Mouse (Mus musculus) erythroblast, adult 5-6 weeks (primary cell): Measurements from ENCODE around the gene Tmod3. TPM values are rescaled to one million over a fixed set of nuclear protein-coding genes. Genes with fewer than 3 reads are reported as not detected.

Experiments
- total RNA-seq, 2 experiments: library from RNA; stranded (forward) in 1 of 2; stranded (reverse) in 1 of 2; fragments of 150-400 nt in 1 of 2; fragments of 200-764, 138-1000 nt in 1 of 2; gene quantifications; 2 replicates each; pipeline versions ENCODE4 v1.2.3 to v1.2.4; 2015 to 2017; ENCODE audit warnings: low replicate concordance in 2 of 2

Gene Tmod3
- total RNA-seq, 2 experiments from 2014 or later, result 17.0 to 20.4 TPM

Other genes starting within 250 kb of the Tmod3 start
- gene Bcl2l10, start 211.9 kb downstream of the Tmod3 start, total RNA-seq (2015; ENCODE audit: low replicate concordance), result not detected in 2 replicates
- not detected in 2 replicates for gene Bcl2l10, start 211.9 kb downstream of the Tmod3 start, total RNA-seq (2017; ENCODE audit: low replicate concordance)
- 8.4 and 11.7 TPM in 2 replicates for gene Mapk6, start 149.7 kb downstream of the Tmod3 start, total RNA-seq (2015; ENCODE audit: low replicate concordance)
- 4.9 and 17.6 TPM in 2 replicates for gene Mapk6, start 149.7 kb downstream of the Tmod3 start, total RNA-seq (2017; ENCODE audit: low replicate concordance)
- gene Leo1, start 118.1 kb downstream of the Tmod3 start, total RNA-seq (2015; ENCODE audit: low replicate concordance), result 3.5 and 6.3 TPM in 2 replicates
- gene Leo1, start 118.1 kb downstream of the Tmod3 start, total RNA-seq (2017; ENCODE audit: low replicate concordance), result 8.3 and 11.6 TPM in 2 replicates
- not detected in 2 replicates for gene Tmod2, start 51.7 kb upstream of the Tmod3 start, total RNA-seq (2015; ENCODE audit: low replicate concordance)
- not detected in 2 replicates for gene Tmod2, start 51.7 kb upstream of the Tmod3 start, total RNA-seq (2017; ENCODE audit: low replicate concordance)
- gene Lysmd2, start 66.1 kb upstream of the Tmod3 start, total RNA-seq (2015; ENCODE audit: low replicate concordance), result 2.9 TPM in 1 of 2 replicates, not detected in the other
- gene Lysmd2, start 66.1 kb upstream of the Tmod3 start, total RNA-seq (2017; ENCODE audit: low replicate concordance), result 2.1 TPM in 1 of 2 replicates, not detected in the other
- gene Scg3, start 124.4 kb upstream of the Tmod3 start, total RNA-seq (2015; ENCODE audit: low replicate concordance), result not detected in 2 replicates
- 0.84 TPM in 1 of 2 replicates, not detected in the other for gene Scg3, start 124.4 kb upstream of the Tmod3 start, total RNA-seq (2017; ENCODE audit: low replicate concordance)
- not detected in 2 replicates for gene Bmp5, start 215.7 kb upstream of the Tmod3 start, total RNA-seq (2015; ENCODE audit: low replicate concordance)
- gene Bmp5, start 215.7 kb upstream of the Tmod3 start, total RNA-seq (2017; ENCODE audit: low replicate concordance), result not detected in 2 replicates